Mouse (Mus musculus) kidney, postnatal 0 days (tissue): Measurements from ENCODE around the gene Fbxw17. TPM values are rescaled to one million over a fixed set of nuclear protein-coding genes. Genes with fewer than 3 reads are reported as not detected.
A peak's percentile ranks its signal among the peaks of the same experiment; 100 is the strongest.
"Not testable (repeated sequence)": the region's sequence is repeated elsewhere in the genome, so short reads cannot be mapped to it uniquely, and the experiment has no call there.

Experiments used
- ATAC-seq: fragments of 200-750 bp; cut with Nextera tagmentation; replicated peaks from 2 replicates; pipeline ENCODE4 v1.8.0; 2017; ENCODE audit warnings: low read depth, moderate number of reproducible peaks, moderate TSS enrichment, moderate library complexity; ENCODE audit not compliant: low FRiP score
- DNase-seq: peaks from one replicate; pipeline ENCODE4 v3.0.0-alpha.2; 2016; ENCODE audit warnings: low spot score
- H3K27ac ChIP-seq: fragments of 300-500 bp; sonication (generic); 2 replicates; pipeline ENCODE4 v1.5.1; 2014; ENCODE audit warnings: mild to moderate bottlenecking
- H3K27me3 ChIP-seq: fragments of 300-500 bp; sonication (generic); 2 replicates; pipeline ENCODE4 v1.6.1; 2014; ENCODE audit warnings: low read length, mixed read lengths; ENCODE audit not compliant: insufficient read depth
- H3K36me3 ChIP-seq: fragments of 300-500 bp; sonication (generic); 2 replicates; pipeline ENCODE4 v1.6.1; 2014; ENCODE audit warnings: low read length, mixed read lengths; ENCODE audit not compliant: insufficient read depth
- H3K4me1 ChIP-seq: fragments of 300-500 bp; sonication (generic); replicated peaks from 2 replicates; pipeline ENCODE4 v1.6.1; 2014; ENCODE audit warnings: antibody characterized with exemption, low read length, mixed read lengths; ENCODE audit not compliant: insufficient read depth
- H3K4me2 ChIP-seq: fragments of 300-500 bp; sonication (generic); 2 replicates; pipeline ENCODE4 v1.6.1; 2014; ENCODE audit warnings: mild to moderate bottlenecking, low read length, moderate library complexity, mixed read lengths
- H3K4me3 ChIP-seq: fragments of 300-500 bp; sonication (generic); replicated peaks from 2 replicates; pipeline ENCODE4 v1.5.1; 2014; ENCODE audit warnings: low read depth, low read length
- H3K9ac ChIP-seq: fragments of 300-500 bp; sonication (generic); 2 replicates; pipeline ENCODE4 v1.6.1; 2014; ENCODE audit warnings: low read depth, low read length
- H3K9me3 ChIP-seq: fragments of 300-500 bp; sonication (generic); replicated peaks from 2 replicates; pipeline ENCODE4 v1.6.1; 2016; ENCODE audit warnings: low read length, inconsistent platforms, mixed read lengths
- CTCF ChIP-seq: IDR thresholded peaks from 2 replicates; pipeline ENCODE4 v1.5.1; 2016; ENCODE audit warnings: antibody characterized with exemption, low read depth, mild to moderate bottlenecking, moderate library complexity
- WGBS: fragments of 180-500 bp; shearing (Covaris S2); extraction: QIAGEN DNeasy Blood & Tissue Kit; methylation state at CpG from one replicate; pipeline ENCODE4 v1.1.7; 2014; 5-methylcytosine and 5-hydroxymethylcytosine counted together
- polyA plus RNA-seq: library from polyadenylated mRNA; unstranded; fragments of >200 nt; fragmentation: Nextera tagmentation; extraction: Ambion mirVana; gene quantifications from 2 replicates; pipeline ENCODE4 v1.2.1, GENCODE M21; 2015

The Fbxw17 gene
- polyA plus RNA-seq, result 22.3 and 22.6 TPM in 2 replicates

GRCm38 (mm10) chr13:50417389-50418183, at the start of gene Fbxw17:
TSS of gene Fbxw17 (plus strand) at chr13:50417864.
- H3K36me3 ChIP-seq, result 0 out of 2 replicates have a peak, but pooled peaks cover under 1% of the 10 kb centered on the region
- WGBS, result 13% methylated on average over 29 of the region's 35 CpGs
- peak; percentile 92 for DNase-seq

GRCm38 (mm10) chr13:50372934-50373705, 44.5 kb upstream of the Fbxw17 start:
- not testable (repeated sequence) for H3K36me3 ChIP-seq, H3K4me3 ChIP-seq, H3K9me3 ChIP-seq, H3K4me1 ChIP-seq, H3K9ac ChIP-seq, H3K27ac ChIP-seq, DNase-seq, ATAC-seq, H3K4me2 ChIP-seq, H3K27me3 ChIP-seq
- 80% methylated on average over 5 of the region's 5 CpGs for WGBS

More at GRCm38 (mm10) chr13:50417389-50418183, at the start of gene Fbxw17:
- H3K9me3 ChIP-seq, result no peaks in the 10 kb centered on the region
- H3K9ac ChIP-seq, result peak within 1 kb of the TSS; percentile 70
- H3K4me3 ChIP-seq, result peak within 1 kb of the TSS; percentile 69
- H3K4me1 ChIP-seq, result no peaks in the 10 kb centered on the region
- TF ChIP-seq CTCF, result no peak
- H3K27ac ChIP-seq, result no peak within 1 kb of the TSS
- peak; percentile 97 for ATAC-seq
- peak within 1 kb of the TSS; percentile 69 for H3K4me2 ChIP-seq
- H3K27me3 ChIP-seq, result no peaks in the 10 kb centered on the region

GRCm38 (mm10) chr13:50389146-50389545, 28.5 kb upstream of the Fbxw17 start:
- not testable (repeated sequence) for ATAC-seq, H3K4me3 ChIP-seq, H3K27ac ChIP-seq, H3K36me3 ChIP-seq, H3K4me1 ChIP-seq, H3K9me3 ChIP-seq, H3K27me3 ChIP-seq, DNase-seq, H3K9ac ChIP-seq, H3K4me2 ChIP-seq

- TF ChIP-seq CTCF, result no peak
- Histone ChIP-seq H3K4me1 (no peaks in the 10 kb centered on the region), H3K27me3 (no peaks in the 10 kb centered on the region), H3K9me3 (no peaks in the 10 kb centered on the region), H3K36me3 (0 out of 2 replicates have a peak, but pooled peaks cover 9% of the 10 kb centered on the region), H3K9ac (peak overlapping the region; percentile 70; the same call in 1 of the 2 replicates), H3K27ac (no peak overlapping the region), H3K4me2 (peak overlapping the region; percentile 69), H3K4me3 (peak overlapping the region; percentile 69)
- ATAC-seq, result no peak
- peak; percentile 1 for DNase-seq
- 41% methylated on average over 3 of the region's 3 CpGs for WGBS
Observed at GRCm38 (mm10) chr13:50418421-50418820, 757 bp downstream of the Fbxw17 start.

- Histone ChIP-seq H3K9me3 (no peaks in the 10 kb centered on the region), H3K4me3 (no peak overlapping the region), H3K4me2 (no peak overlapping the region), H3K9ac (no peak overlapping the region), H3K36me3 (peaks cover 44% of the 10 kb centered on the region), H3K4me1 (no peaks in the 10 kb centered on the region), H3K27ac (no peak overlapping the region), H3K27me3 (no peaks in the 10 kb centered on the region)
- no peak for TF ChIP-seq CTCF
- no peak for DNase-seq
- ATAC-seq, result peak; percentile 61; the same call in 1 of the 2 replicates
- WGBS, result 57% methylated on average over 8 of the region's 8 CpGs
Observed at GRCm38 (mm10) chr13:50423625-50424209, 6.1 kb downstream of the Fbxw17 start.

- Histone ChIP-seq H3K4me2 (no peak overlapping the region), H3K27ac (no peak overlapping the region), H3K36me3 (peaks cover 45% of the 10 kb centered on the region), H3K9me3 (no peaks in the 10 kb centered on the region), H3K4me3 (no peak overlapping the region), H3K4me1 (no peaks in the 10 kb centered on the region), H3K9ac (no peak overlapping the region), H3K27me3 (no peaks in the 10 kb centered on the region)
- no peak for ATAC-seq
- 95% methylated on average over 2 of the region's 2 CpGs for WGBS
- TF ChIP-seq CTCF, result no peak
- no peak for DNase-seq
Observed at GRCm38 (mm10) chr13:50424517-50424916, 6.9 kb downstream of the Fbxw17 start.
